Mouse (Mus musculus) left cerebral cortex, adult 2 months (tissue): ENCODE results near the gene Cenpu. TPM values are rescaled to one million over a fixed set of nuclear protein-coding genes. Genes with fewer than 3 reads are reported as not detected.

Experiments used
- DNase-seq, 2 experiments: peaks; one replicate each; pipeline ENCODE4 v3.0.0; 2021 to 2022; ENCODE audit warnings: low spot score in 2 of 2, mixed read lengths in 1 of 2; ENCODE audit errors: extremely low spot score in 1 of 2
- H3K27ac ChIP-seq: fragments of 200-600 bp; 2 replicates; pipeline ENCODE4 v1.8.1; 2022
- H3K4me3 ChIP-seq: fragments of 200-600 bp; 2 replicates; pipeline ENCODE4 v1.8.1; 2022
- CTCF ChIP-seq: fragments of 200-600 bp; IDR thresholded peaks from 2 replicates; pipeline ENCODE4 v1.8.1; 2022; ENCODE audit warnings: antibody characterized with exemption, mild to moderate bottlenecking, moderate library complexity
- intact Hi-C: fragments of 180-260 bp; cut with DNase I; formaldehyde crosslinking; loops from one replicate; pipeline ENCODE4 v1.15.1; 2025
- total RNA-seq, 2 experiments: library from RNA; stranded (reverse); gene quantifications; 2 replicates each; pipeline ENCODE4 v1.2.3; 2021

Gene Cenpu
- total RNA-seq, 2 experiments from 2014 or later, result 2.0 to 2.3 TPM

DNA sequence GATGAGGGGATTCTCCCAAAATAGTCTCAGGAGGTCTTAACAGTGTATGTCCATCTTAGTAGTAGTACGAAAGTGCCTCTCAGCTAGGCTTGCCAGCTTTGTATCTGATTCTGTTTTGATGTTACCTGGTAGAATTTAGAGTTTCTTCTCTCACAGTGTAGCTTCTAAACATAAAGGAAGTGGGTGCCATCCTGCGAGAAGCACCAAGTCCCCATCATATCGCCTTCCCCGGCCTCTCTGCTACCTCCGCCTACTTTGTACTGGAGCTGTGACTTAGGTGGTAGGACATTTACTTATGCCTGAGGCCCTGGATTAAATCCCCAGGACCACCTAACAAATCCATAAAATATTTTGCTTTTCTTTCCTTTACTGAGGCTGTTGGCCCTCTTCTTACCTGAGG is 74.8 kb downstream of the Cenpu start:
- H3K27ac ChIP-seq, result no peak overlapping the region
- TF ChIP-seq CTCF, result no peak
- H3K4me3 ChIP-seq, result no peak overlapping the region
- intact Hi-C loops, result no loop called here
- DNase-seq, result no peak

DNA sequence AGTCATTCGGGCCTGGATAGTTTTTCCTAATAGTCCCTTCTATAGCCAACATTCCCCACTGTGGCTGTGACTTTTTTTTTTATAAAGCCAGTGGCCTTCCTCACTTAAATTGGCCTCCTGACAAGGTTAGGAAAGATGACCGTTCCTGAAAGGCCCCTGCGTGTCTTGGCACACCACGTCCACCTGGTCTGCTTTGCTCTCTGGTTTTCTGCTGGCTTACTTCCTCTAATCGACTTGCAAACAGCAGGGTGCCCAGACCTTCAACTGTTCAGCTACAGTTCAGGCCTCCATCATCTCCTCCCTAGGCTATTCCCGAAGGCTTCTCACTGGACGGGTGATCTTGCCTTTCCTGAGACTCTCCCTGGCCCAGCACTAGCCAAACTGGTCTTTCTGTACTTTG is 76.1 kb downstream of the Cenpu start:
- H3K4me3 ChIP-seq, result no peak overlapping the region
- no peak overlapping the region for H3K27ac ChIP-seq
- no peak for TF ChIP-seq CTCF
- no peak for DNase-seq
- intact Hi-C loops, result no loop called here

DNA sequence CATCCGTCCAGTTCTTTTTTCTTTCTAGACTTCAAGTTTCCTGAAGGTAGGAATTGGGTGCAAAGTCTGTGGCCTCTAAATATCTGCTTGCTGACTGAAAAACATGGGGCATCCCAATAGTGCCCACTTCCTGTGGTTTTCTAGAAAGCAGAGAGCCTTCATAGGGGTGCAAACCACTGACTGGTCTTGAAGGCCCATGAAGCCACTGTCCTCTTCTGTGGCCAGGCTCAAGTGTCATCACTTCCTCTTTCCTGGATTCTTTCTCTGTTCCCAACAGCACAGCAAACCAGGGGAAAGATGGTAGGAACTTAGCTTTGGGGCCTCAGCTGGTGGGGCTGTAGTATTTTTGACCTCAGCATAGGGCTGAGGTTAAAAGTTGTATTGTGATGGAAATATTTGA is 76.8 kb downstream of the Cenpu start:
- intact Hi-C loops, result no loop called here
- TF ChIP-seq CTCF, result no peak

More for the DNA sequence above, 76.8 kb downstream of the Cenpu start:
- no peak for DNase-seq
- H3K27ac ChIP-seq, result no peak overlapping the region
- no peak overlapping the region for H3K4me3 ChIP-seq

Other genes starting within 250 kb of the Cenpu start
- 10 to 100 TPM; 41.4 to 45.8 TPM for gene Acsl1, start 81.0 kb upstream of the Cenpu start, total RNA-seq
- 1 to 10 TPM; 4.6 to 6.1 TPM for gene Primpol, start 65.2 kb downstream of the Cenpu start, total RNA-seq
- gene Casp3, start 65.3 kb downstream of the Cenpu start, total RNA-seq, result 10 to 100 TPM; 13.4 to 13.6 TPM
- 10 to 100 TPM; 70.7 to 79.6 TPM for gene Irf2, start 187.7 kb downstream of the Cenpu start, total RNA-seq